Mouse (Mus musculus) midbrain, embryonic 14.5 days (tissue): Measurements from ENCODE around the gene Bpnt1. TPM values are rescaled to one million over a fixed set of nuclear protein-coding genes. Genes with fewer than 3 reads are reported as not detected.

Source experiments
- ATAC-seq: fragments of 200-750 bp; cut with Nextera tagmentation; 2 replicates; pipeline ENCODE4 v1.8.0; 2017; ENCODE audit warnings: moderate number of reproducible peaks, moderate library complexity; ENCODE audit not compliant: low FRiP score, low TSS enrichment
- DNase-seq: peaks from one replicate; pipeline ENCODE4 v3.0.0-alpha.2; 2015
- H3K27ac ChIP-seq: fragments of 300-500 bp; sonication (generic); replicated peaks from 2 replicates; pipeline ENCODE4 v1.5.1; 2014; ENCODE audit warnings: mild to moderate bottlenecking, low read depth, low read length, moderate library complexity
- H3K27me3 ChIP-seq: fragments of 300-500 bp; sonication (generic); 2 replicates; pipeline ENCODE4 v1.6.1; 2014; ENCODE audit warnings: low read length, control low read depth, mixed read lengths; ENCODE audit not compliant: control insufficient read depth, insufficient read depth
- H3K36me3 ChIP-seq: fragments of 300-500 bp; sonication (generic); 2 replicates; pipeline ENCODE4 v1.6.1; 2014; ENCODE audit warnings: low read length, control low read depth; ENCODE audit not compliant: control insufficient read depth, insufficient read depth
- H3K4me1 ChIP-seq: fragments of 300-500 bp; sonication (generic); 2 replicates; pipeline ENCODE4 v1.6.1; 2014; ENCODE audit warnings: mild to moderate bottlenecking, antibody characterized with exemption, low read length, control low read depth; ENCODE audit not compliant: control insufficient read depth, insufficient read depth
- H3K4me2 ChIP-seq: fragments of 300-500 bp; sonication (generic); 2 replicates; pipeline ENCODE4 v1.6.1; 2014; ENCODE audit warnings: mild to moderate bottlenecking, low read length, moderate library complexity
- H3K4me3 ChIP-seq: fragments of 300-500 bp; sonication (generic); replicated peaks from 2 replicates; pipeline ENCODE4 v1.5.1; 2014; ENCODE audit warnings: low read depth, low read length
- H3K9ac ChIP-seq: fragments of 300-500 bp; sonication (generic); replicated peaks from 2 replicates; pipeline ENCODE4 v1.6.1; 2014; ENCODE audit warnings: mild to moderate bottlenecking, low read length, moderate library complexity
- H3K9me3 ChIP-seq: fragments of 300-500 bp; sonication (generic); 2 replicates; pipeline ENCODE4 v1.6.1; 2016; ENCODE audit warnings: low read length, control low read depth, mixed read lengths; ENCODE audit not compliant: control insufficient read depth
- WGBS: fragments of 180-500 bp; shearing (Covaris S2); extraction: QIAGEN DNeasy Blood & Tissue Kit; methylation state at CpG from one replicate; pipeline ENCODE4 v1.1.7; 2014; 5-methylcytosine and 5-hydroxymethylcytosine counted together
- polyA plus RNA-seq: library from polyadenylated mRNA; unstranded; fragments of >200 nt; fragmentation: Nextera tagmentation; extraction: Ambion mirVana; gene quantifications from 2 replicates; pipeline ENCODE4 v1.2.1, GENCODE M21; 2014

Gene Bpnt1
- 27.2 and 29.0 TPM in 2 replicates for polyA plus RNA-seq

DNA sequence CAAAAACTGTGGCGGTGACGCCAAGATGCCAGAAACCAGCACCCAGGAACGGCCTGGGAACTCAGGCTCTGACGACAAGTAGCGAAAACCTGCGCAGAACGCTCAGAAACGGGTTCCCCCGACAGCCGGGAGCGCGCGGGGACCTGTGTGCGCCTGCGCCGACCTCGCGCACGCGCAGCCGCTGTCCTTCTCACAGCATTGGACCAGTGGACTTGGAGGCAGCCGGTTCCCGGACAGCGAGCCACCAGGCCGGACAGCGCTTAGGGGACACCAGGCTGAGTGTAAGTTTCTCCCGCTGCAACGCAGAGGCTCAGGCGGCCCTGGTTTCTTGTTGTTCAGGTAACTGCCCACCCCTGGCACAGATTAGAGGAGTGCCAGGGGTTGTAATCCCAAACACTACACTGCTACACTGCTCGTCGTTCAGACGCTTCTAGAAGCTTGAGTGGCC lies at the start of gene Bpnt1:
TSS of gene Bpnt1 (plus strand) at position 167 of the 448 bp plus-strand sequence.
- WGBS, result under 1% methylated on average over 32 of the region's 32 CpGs
- Histone ChIP-seq H3K27me3 (no peaks in the 10 kb centered on the region), H3K4me3 (peak within 1 kb of the TSS; percentile 74), H3K4me1 (peaks cover 23% of the 10 kb centered on the region), H3K36me3 (peaks cover 3% of the 10 kb centered on the region), H3K9me3 (no peaks in the 10 kb centered on the region), H3K9ac (peak within 1 kb of the TSS; percentile 80), H3K4me2 (peak within 1 kb of the TSS; percentile 76), H3K27ac (peak within 1 kb of the TSS; percentile 70)
- ATAC-seq, result peak; percentile 85
- DNase-seq, result peak; percentile 97

DNA sequence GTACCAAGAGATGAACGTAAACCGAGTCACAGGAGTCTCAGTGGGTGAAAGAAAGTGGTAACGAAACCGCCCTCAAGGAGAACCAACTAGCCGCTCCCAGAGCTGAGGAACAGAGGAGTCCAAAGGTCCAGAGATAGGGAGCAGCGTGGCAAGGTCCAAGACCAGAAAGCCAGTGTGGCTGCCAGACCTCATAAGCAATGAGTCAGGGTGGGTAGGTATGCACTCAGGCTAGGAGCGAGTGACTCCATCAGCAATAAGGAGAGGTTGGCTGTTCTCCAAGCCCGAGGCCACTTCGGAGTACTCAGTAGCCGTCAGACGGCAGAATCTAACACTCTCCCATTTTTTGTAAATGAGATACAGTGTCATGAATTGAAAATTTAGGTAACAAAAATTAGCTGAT lies 49.1 kb upstream of the Bpnt1 start:
- 96% methylated on average over 11 of the region's 11 CpGs for WGBS
- peaks cover 94% of the 10 kb centered on the region for H3K36me3 ChIP-seq
- H3K4me3 ChIP-seq, result no peak overlapping the region
- H3K4me2 ChIP-seq, result no peak overlapping the region
- no peaks in the 10 kb centered on the region for H3K9me3 ChIP-seq
- no peak overlapping the region for H3K9ac ChIP-seq
- no peaks in the 10 kb centered on the region for H3K27me3 ChIP-seq
- H3K4me1 ChIP-seq, result no peaks in the 10 kb centered on the region
- DNase-seq (no peak), ATAC-seq (no peak)
- H3K27ac ChIP-seq, result no peak overlapping the region

GRCm38 (mm10) chr1:185283247-185283646 lies 48.7 kb upstream of the Bpnt1 start:
- Histone ChIP-seq H3K4me2 (no peak overlapping the region), H3K27me3 (no peaks in the 10 kb centered on the region), H3K4me3 (no peak overlapping the region), H3K4me1 (no peaks in the 10 kb centered on the region), H3K9me3 (no peaks in the 10 kb centered on the region), H3K36me3 (peaks cover 94% of the 10 kb centered on the region), H3K27ac (no peak overlapping the region), H3K9ac (no peak overlapping the region)
- 97% methylated on average over 15 of the region's 15 CpGs for WGBS
- ATAC-seq (no peak), DNase-seq (no peak)

DNA sequence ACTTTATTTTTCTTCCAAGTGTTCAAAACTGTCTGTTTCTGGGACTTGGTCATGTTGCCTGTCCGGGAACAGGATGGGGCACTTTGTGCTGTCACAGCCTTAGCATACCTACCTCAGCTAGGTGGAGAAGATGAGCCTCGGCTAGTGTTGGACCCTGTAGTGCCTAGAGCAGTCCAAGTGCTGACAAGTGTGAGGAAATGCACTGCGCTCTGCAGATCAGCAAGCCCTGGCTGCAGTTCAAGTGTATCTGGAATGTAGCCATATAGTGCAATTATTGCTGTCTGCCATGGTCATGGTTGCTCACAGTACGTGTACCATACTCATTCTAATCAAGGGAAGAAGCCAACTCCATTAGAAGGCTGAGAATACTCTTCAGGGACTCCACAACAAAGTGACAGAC lies 47.2 kb upstream of the Bpnt1 start:
- Histone ChIP-seq H3K4me3 (no peak overlapping the region), H3K9ac (no peak overlapping the region), H3K4me2 (no peak overlapping the region), H3K27me3 (no peaks in the 10 kb centered on the region), H3K36me3 (peaks cover 84% of the 10 kb centered on the region), H3K9me3 (no peaks in the 10 kb centered on the region), H3K4me1 (no peaks in the 10 kb centered on the region), H3K27ac (no peak overlapping the region)
- ATAC-seq, result no peak
- peak; percentile 64 for DNase-seq
- 81% methylated on average over 4 of the region's 4 CpGs for WGBS

DNA sequence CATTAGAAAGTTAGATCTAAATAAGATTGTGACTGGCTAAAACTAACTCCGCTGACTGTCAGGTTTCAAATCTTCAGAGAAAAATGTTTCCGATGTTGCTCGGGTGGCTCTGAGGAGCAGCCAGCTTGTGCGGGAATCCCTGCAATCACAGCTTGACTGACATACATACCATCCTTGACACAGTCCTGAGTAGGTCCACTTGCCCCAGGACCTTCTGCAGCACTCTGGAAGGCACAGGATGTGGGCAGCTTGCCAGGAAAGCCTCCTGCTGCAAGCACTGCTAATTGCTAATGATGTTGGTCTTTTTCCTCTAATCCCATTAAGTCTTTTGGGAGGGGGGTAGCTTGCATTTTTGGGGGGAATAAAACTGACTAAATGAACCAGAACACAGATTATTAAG lies 46.8 kb upstream of the Bpnt1 start:
- Histone ChIP-seq H3K4me3 (no peak overlapping the region), H3K27ac (no peak overlapping the region), H3K9ac (no peak overlapping the region), H3K4me1 (no peaks in the 10 kb centered on the region), H3K36me3 (peaks cover 84% of the 10 kb centered on the region), H3K9me3 (no peaks in the 10 kb centered on the region), H3K27me3 (no peaks in the 10 kb centered on the region), H3K4me2 (no peak overlapping the region)
- WGBS, result 86% methylated on average over 4 of the region's 4 CpGs
- peak; percentile 69 for DNase-seq
- ATAC-seq, result peak; percentile 46; the same call in 1 of the 2 replicates

DNA sequence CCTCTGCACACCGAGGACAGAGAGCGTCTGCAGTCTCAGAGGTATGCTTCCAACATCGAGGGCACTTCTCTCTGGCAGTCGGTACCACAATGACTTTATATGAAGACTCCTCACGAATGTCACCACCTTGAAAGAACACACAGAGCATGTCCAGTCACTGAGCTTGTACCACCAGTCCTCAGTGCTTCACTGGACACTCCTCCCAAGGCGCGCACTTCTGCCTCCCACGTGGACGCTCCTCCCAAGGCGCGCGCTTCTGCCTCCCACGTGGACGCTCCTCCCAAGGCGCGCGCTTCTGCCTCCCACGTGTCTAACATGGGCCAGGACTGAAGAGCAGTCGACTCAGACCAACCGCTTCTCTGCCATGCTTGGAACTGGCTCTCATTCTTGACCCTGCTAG lies 44.9 kb upstream of the Bpnt1 start:
- Histone ChIP-seq H3K27me3 (no peaks in the 10 kb centered on the region), H3K4me3 (no peak overlapping the region), H3K36me3 (peaks cover 87% of the 10 kb centered on the region), H3K9me3 (no peaks in the 10 kb centered on the region), H3K27ac (no peak overlapping the region), H3K4me1 (no peaks in the 10 kb centered on the region), H3K4me2 (no peak overlapping the region), H3K9ac (no peak overlapping the region)
- ATAC-seq (no peak), DNase-seq (no peak)
- 94% methylated on average over 20 of the region's 20 CpGs for WGBS

- H3K9ac ChIP-seq, result no peak overlapping the region
- no peaks in the 10 kb centered on the region for H3K9me3 ChIP-seq
Measured at GRCm38 (mm10) chr1:185289231-185289630, 42.7 kb upstream of the Bpnt1 start.

DNA sequence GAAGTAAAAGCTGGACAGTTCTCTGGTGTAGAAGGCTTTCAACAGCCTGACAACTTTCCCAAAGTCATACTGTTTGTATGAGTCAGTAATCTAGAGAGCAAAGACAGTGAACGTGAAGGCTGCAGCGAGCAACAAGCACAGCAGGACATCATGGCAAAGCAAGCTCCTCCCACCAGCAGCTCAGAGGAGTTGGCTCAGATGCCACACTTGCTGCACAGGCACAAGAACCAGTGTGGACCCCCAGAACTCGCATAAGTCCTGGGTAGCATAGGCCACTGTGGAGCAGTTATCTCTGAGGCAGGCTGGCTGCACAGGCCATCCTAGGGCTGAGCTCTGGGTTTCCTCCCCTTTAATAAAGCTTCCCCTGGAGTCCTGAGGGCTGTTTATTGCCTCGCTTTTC lies 40.6 kb upstream of the Bpnt1 start:
- Histone ChIP-seq H3K4me1 (no peaks in the 10 kb centered on the region), H3K27ac (no peak overlapping the region), H3K27me3 (no peaks in the 10 kb centered on the region), H3K9me3 (no peaks in the 10 kb centered on the region), H3K4me3 (no peak overlapping the region), H3K4me2 (no peak overlapping the region), H3K9ac (no peak overlapping the region), H3K36me3 (peaks cover 83% of the 10 kb centered on the region)
- DNase-seq, result no peak
- 75% methylated on average over 4 of the region's 4 CpGs for WGBS
- no peak for ATAC-seq

More at GRCm38 (mm10) chr1:185289231-185289630, 42.7 kb upstream of the Bpnt1 start:
- H3K27me3 ChIP-seq, result no peaks in the 10 kb centered on the region
- no peak overlapping the region for H3K27ac ChIP-seq
- no peak for DNase-seq
- H3K4me2 ChIP-seq, result no peak overlapping the region
- H3K36me3 ChIP-seq, result peaks cover 88% of the 10 kb centered on the region
- ATAC-seq, result no peak
- 90% methylated on average over 5 of the region's 5 CpGs for WGBS
- no peaks in the 10 kb centered on the region for H3K4me1 ChIP-seq
- no peak overlapping the region for H3K4me3 ChIP-seq

DNA sequence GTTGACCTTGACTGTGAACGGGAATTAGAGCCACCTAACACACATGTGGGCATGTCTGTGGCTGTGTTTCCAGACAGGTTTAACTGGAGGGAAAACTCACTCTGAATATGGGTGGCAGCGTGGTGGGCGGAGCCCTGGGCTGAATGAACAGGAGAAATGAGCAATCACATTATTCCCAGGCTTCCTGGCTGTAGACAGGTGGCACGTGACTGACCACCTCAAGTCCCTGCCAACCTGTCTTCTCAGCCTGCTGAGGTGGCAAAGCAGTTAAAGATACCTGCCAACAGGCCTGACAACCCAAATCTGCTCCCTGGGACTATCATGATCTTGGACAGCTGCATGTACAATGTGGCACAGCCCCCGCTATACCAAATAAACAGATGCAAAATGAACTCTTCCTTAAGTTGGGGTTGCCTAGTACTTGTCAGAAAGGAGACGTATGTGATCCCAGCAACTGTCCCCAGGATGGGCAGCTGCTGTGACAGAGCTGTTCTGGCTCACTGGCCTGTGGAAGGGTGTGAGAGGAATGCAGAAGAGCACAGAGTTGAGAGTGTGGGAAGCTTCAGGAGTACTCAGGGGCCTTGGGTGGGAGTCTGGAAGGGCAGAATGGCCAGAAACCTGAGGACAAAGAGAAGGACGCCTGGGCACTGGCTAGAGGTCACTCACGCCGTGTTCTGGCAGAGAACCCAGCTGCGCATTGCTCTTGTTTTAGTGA lies 39.1 kb upstream of the Bpnt1 start:
- no peak for DNase-seq
- ATAC-seq, result no peak
- no peaks in the 10 kb centered on the region for H3K4me1 ChIP-seq
- no peaks in the 10 kb centered on the region for H3K9me3 ChIP-seq
- 92% methylated on average over 10 of the region's 10 CpGs for WGBS
- H3K27me3 ChIP-seq, result no peaks in the 10 kb centered on the region
- no peak overlapping the region for H3K9ac ChIP-seq
- no peak overlapping the region for H3K27ac ChIP-seq
- no peak overlapping the region for H3K4me3 ChIP-seq
- H3K36me3 ChIP-seq, result peaks cover 84% of the 10 kb centered on the region
- H3K4me2 ChIP-seq, result no peak overlapping the region
